Mouse (Mus musculus) C2C12 (cell line): ENCODE data around the gene Wfdc21.

Source experiments
- CTCF ChIP-seq: IDR thresholded peaks from one replicate; pipeline ENCODE4 v1.5.1; 2011; ENCODE audit not compliant: control insufficient read depth, insufficient read depth, insufficient read length
- MAX ChIP-seq: IDR thresholded peaks from one replicate; pipeline ENCODE4 v1.6.1; 2011; ENCODE audit warnings: mild to moderate bottlenecking, control low read depth
- MYOG ChIP-seq: IDR thresholded peaks from one replicate; pipeline ENCODE4 v1.6.1; 2011; ENCODE audit not compliant: control insufficient read depth, insufficient read length; ENCODE audit errors: extremely low read depth
- USF1 ChIP-seq: IDR thresholded peaks from one replicate; pipeline ENCODE4 v1.6.1; 2011; ENCODE audit warnings: low read depth, mild to moderate bottlenecking, control low read depth, moderate library complexity

- no peak for TF ChIP-seq CTCF
- TF ChIP-seq MAX = no peak
- no peak for TF ChIP-seq MYOG
- TF ChIP-seq USF1 = no peak
These were observed 30.1 kb downstream of the Wfdc21 start for GRCm38 (mm10) chr11:83776798-83777197.
